Mouse (Mus musculus) midbrain, postnatal 0 days (tissue): ENCODE measurements around the gene Mcu. TPM values are rescaled to one million over a fixed set of nuclear protein-coding genes. Genes with fewer than 3 reads are reported as not detected.

Source experiments
- ATAC-seq: fragments of 200-750 bp; cut with Nextera tagmentation; 2 replicates; pipeline ENCODE4 v1.8.0; 2017; ENCODE audit warnings: moderate number of reproducible peaks, mild to moderate bottlenecking, moderate TSS enrichment, moderate library complexity; ENCODE audit not compliant: low FRiP score
- DNase-seq: peaks from one replicate; pipeline ENCODE4 v3.0.0-alpha.2; 2015; ENCODE audit warnings: low spot score
- H3K27ac ChIP-seq: fragments of 300-500 bp; sonication (generic); 2 replicates; pipeline ENCODE4 v1.5.1; 2014; ENCODE audit warnings: low read depth, mild to moderate bottlenecking, low read length, mixed read lengths
- H3K27me3 ChIP-seq: fragments of 300-500 bp; sonication (generic); 2 replicates; pipeline ENCODE4 v1.6.1; 2014; ENCODE audit warnings: low read length, control low read depth, mixed read lengths; ENCODE audit not compliant: insufficient read depth
- H3K36me3 ChIP-seq: fragments of 300-500 bp; sonication (generic); 2 replicates; pipeline ENCODE4 v1.6.1; 2014; ENCODE audit warnings: low read length, control low read depth, mixed read lengths; ENCODE audit not compliant: insufficient read depth
- H3K4me1 ChIP-seq: fragments of 300-500 bp; sonication (generic); 2 replicates; pipeline ENCODE4 v1.6.1; 2014; ENCODE audit warnings: mild to moderate bottlenecking, control low read depth, antibody characterized with exemption, low read length, mixed read lengths; ENCODE audit not compliant: insufficient read depth
- H3K4me2 ChIP-seq: fragments of 300-500 bp; sonication (generic); 2 replicates; pipeline ENCODE4 v1.6.1; 2014; ENCODE audit warnings: low read depth, mild to moderate bottlenecking, low read length, mixed read lengths; ENCODE audit not compliant: poor library complexity, severe bottlenecking
- H3K4me3 ChIP-seq: fragments of 300-500 bp; sonication (generic); 2 replicates; pipeline ENCODE4 v1.5.1; 2014; ENCODE audit warnings: low read depth, mild to moderate bottlenecking, low read length, moderate library complexity
- H3K9ac ChIP-seq: fragments of 300-500 bp; sonication (generic); replicated peaks from 2 replicates; pipeline ENCODE4 v1.6.1; 2014; ENCODE audit warnings: mild to moderate bottlenecking, low read length, moderate library complexity, mixed read lengths; ENCODE audit not compliant: poor library complexity, severe bottlenecking
- H3K9me3 ChIP-seq: fragments of 300-500 bp; sonication (generic); 2 replicates; pipeline ENCODE4 v1.6.1; 2016; ENCODE audit warnings: low read length, control low read depth
- CTCF ChIP-seq: IDR thresholded peaks from 2 replicates; pipeline ENCODE4 v1.5.1; 2016; ENCODE audit warnings: antibody characterized with exemption, mild to moderate bottlenecking
- WGBS: fragments of 180-500 bp; shearing (Covaris S2); extraction: QIAGEN DNeasy Blood & Tissue Kit; methylation state at CpG from one replicate; pipeline ENCODE4 v1.1.7; 2014; 5-methylcytosine and 5-hydroxymethylcytosine counted together
- polyA plus RNA-seq: library from polyadenylated mRNA; unstranded; fragments of >200 nt; fragmentation: Nextera tagmentation; extraction: Ambion mirVana; gene quantifications from 2 replicates; pipeline ENCODE4 v1.2.1, GENCODE M21; 2015
- total RNA-seq: library from RNA; depleted of rRNA; stranded (reverse); fragments of >200 nt; gene quantifications from 2 replicates; pipeline ENCODE4 v1.2.3, GENCODE M21; 2014

Mcu gene
- total and polyA plus RNA-seq, 2 experiments from 2014 or later: 39.4 to 46.1 TPM

DNA sequence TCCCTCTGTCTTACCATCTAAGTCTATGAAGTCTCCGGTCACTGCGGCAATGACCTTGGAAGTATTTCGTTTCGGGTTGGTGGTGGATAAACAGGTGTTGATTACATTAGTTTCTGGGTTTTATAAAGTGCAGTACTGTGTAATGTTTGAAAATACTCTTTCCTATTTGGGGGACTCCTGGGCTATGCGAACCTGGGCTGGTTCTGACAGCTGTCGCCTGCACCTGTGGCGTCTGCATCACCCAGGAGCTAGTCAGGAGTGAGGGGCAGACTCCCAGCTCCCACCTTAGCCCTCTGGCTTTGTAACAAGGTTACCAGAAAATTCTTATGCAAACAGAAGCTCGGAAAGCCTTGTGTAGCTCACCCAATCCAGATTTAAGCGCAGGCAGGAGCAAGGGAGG lies 114.7 kb downstream of the Mcu start:
- DNase-seq (no peak), ATAC-seq (no peak)
- TF ChIP-seq CTCF: no peak
- no peak overlapping the region for H3K4me3 ChIP-seq
- no peak overlapping the region for H3K9ac ChIP-seq
- WGBS: 92% methylated on average over 9 of the region's 9 CpGs
- H3K27ac ChIP-seq: no peak overlapping the region
- H3K9me3 ChIP-seq: no peaks in the 10 kb centered on the region
- H3K27me3 ChIP-seq: no peaks in the 10 kb centered on the region
- H3K4me1 ChIP-seq: no peaks in the 10 kb centered on the region
- H3K36me3 ChIP-seq: no peaks in the 10 kb centered on the region
- no peak overlapping the region for H3K4me2 ChIP-seq

- no peaks in the 10 kb centered on the region for H3K4me1 ChIP-seq
- WGBS: 91% methylated on average over 3 of the region's 3 CpGs
- TF ChIP-seq CTCF: no peak
- H3K36me3 ChIP-seq: no peaks in the 10 kb centered on the region
- DNase-seq (no peak), ATAC-seq (no peak)
- H3K4me2 ChIP-seq: no peak overlapping the region
- H3K4me3 ChIP-seq: no peak overlapping the region
- no peaks in the 10 kb centered on the region for H3K9me3 ChIP-seq
- no peak overlapping the region for H3K9ac ChIP-seq
- no peaks in the 10 kb centered on the region for H3K27me3 ChIP-seq
- no peak overlapping the region for H3K27ac ChIP-seq
Observed at GRCm38 (mm10) chr10:59500225-59500624, 116.3 kb downstream of the Mcu start.

- no peak for TF ChIP-seq CTCF
- WGBS: 93% methylated on average over 11 of the region's 11 CpGs
- ATAC-seq (no peak), DNase-seq (no peak)
- Histone ChIP-seq H3K27me3 (no peaks in the 10 kb centered on the region), H3K36me3 (no peaks in the 10 kb centered on the region), H3K27ac (no peak overlapping the region), H3K9ac (no peak overlapping the region), H3K9me3 (no peaks in the 10 kb centered on the region), H3K4me3 (no peak overlapping the region), H3K4me2 (no peak overlapping the region), H3K4me1 (no peaks in the 10 kb centered on the region)
Observed at GRCm38 (mm10) chr10:59497019-59497418, 119.5 kb downstream of the Mcu start.

- Histone ChIP-seq H3K4me2 (no peak overlapping the region), H3K27ac (no peak overlapping the region), H3K36me3 (no peaks in the 10 kb centered on the region), H3K4me1 (no peaks in the 10 kb centered on the region), H3K27me3 (no peaks in the 10 kb centered on the region), H3K9me3 (no peaks in the 10 kb centered on the region), H3K9ac (no peak overlapping the region), H3K4me3 (no peak overlapping the region)
- DNase-seq: no peak
- 83% methylated on average over 8 of the region's 8 CpGs for WGBS
- TF ChIP-seq CTCF: no peak
- ATAC-seq: no peak
Observed at GRCm38 (mm10) chr10:59494917-59495316, 121.6 kb downstream of the Mcu start.

DNA sequence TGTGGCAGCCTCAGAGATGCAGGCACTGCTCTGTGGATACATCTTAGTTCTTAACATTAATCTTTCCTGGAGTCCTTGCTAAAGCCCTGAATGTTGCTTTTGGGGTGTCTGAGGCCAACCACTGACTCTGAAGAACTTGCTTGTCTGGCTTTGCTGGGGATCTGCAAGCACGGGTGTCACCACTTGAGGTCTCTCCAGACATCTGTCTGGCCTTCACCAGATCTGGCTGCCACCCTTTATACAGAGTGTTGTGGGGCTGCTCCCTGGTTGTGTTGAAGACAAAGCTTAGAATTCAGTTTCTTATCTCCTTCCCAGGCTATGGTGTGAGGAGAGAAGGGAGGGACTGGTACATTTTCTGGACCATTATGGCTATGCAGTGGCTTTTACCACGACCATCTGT lies 122.4 kb downstream of the Mcu start:
- H3K27me3 ChIP-seq: no peaks in the 10 kb centered on the region
- DNase-seq (peak; percentile 26), ATAC-seq (no peak)
- WGBS: 61% methylated on average over 2 of the region's 2 CpGs
- no peak overlapping the region for H3K27ac ChIP-seq
- TF ChIP-seq CTCF: 0 out of 2 replicates have a peak, but pooled peaks have one; percentile 32
- no peaks in the 10 kb centered on the region for H3K4me1 ChIP-seq
- H3K36me3 ChIP-seq: no peaks in the 10 kb centered on the region
- H3K4me3 ChIP-seq: no peak overlapping the region
- no peak overlapping the region for H3K4me2 ChIP-seq
- H3K9me3 ChIP-seq: no peaks in the 10 kb centered on the region
- H3K9ac ChIP-seq: no peak overlapping the region

- WGBS: 72% methylated on average over 8 of the region's 8 CpGs
- no peak for ATAC-seq
- Histone ChIP-seq H3K36me3 (no peaks in the 10 kb centered on the region; the same call in 1 of the 2 replicates), H3K4me3 (no peak overlapping the region), H3K27me3 (no peaks in the 10 kb centered on the region), H3K4me1 (no peaks in the 10 kb centered on the region), H3K9me3 (no peaks in the 10 kb centered on the region), H3K9ac (no peak overlapping the region), H3K4me2 (no peak overlapping the region), H3K27ac (no peak overlapping the region)
- peak; percentile 62 for DNase-seq
- peak; percentile 62 for TF ChIP-seq CTCF
Observed at GRCm38 (mm10) chr10:59490920-59491319, 125.6 kb downstream of the Mcu start.
